Mouse (Mus musculus) kidney, postnatal 10 days (tissue): Measurements from ENCODE around the gene Cd83.

Experiments used
- DNase-seq: peaks from one replicate; pipeline ENCODE4 v3.0.0; 2021; ENCODE audit warnings: mixed read lengths

The Cd83 gene

DNA sequence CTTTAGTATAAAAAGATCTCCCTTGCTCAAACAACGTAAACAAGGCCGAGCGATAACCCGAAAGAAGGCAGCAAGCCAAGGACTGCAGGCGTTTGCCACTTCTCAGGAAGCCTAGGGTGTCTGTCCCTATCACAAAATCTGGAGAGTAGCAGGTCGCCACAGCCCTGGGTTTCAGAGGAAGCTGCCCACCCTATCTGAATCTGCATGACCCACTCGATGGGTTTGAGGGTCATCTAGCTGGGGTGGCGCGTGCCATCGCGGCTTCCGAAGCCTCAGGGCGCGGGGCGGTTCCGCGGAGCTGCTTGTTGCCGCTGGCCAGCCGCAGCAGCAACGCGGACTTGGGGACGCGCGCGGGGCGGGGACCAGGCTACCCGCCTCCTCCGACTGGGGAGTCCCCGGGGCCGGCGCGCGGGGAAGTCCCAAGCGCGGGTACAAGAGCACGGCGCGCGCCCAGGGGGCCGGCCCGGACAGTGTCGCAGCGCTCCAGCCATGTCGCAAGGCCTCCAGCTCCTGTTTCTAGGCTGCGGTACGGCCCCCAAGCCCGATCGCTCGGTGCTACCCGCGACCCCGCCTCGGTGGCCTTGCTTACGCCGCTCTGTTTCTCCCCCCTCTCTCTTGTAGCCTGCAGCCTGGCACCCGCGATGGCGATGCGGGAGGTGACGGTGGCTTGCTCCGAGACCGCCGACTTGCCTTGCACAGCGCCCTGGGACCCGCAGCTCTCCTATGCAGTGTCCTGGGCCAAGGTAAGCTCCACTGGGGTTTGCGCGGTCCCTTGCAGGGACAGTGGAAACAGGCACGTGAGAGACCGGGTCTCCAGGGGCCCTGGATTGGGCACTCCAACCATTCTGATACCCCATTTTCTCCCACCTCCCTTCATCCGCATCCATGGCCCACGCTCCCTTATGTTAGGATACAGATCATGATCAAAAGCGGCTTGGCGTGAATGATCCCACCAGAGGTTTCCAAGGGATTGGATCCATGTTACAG lies at the start of gene Cd83:
Gene Cd83 (plus strand): TSS at position 51 of the 987 bp plus-strand sequence.
- peak; percentile 89 for DNase-seq

- DNase-seq = peak; percentile 88
Measured at GRCm38 (mm10) chr13:43739598-43740275, 44.8 kb upstream of the Cd83 start.

- DNase-seq = no peak
Measured at GRCm38 (mm10) chr13:43740276-43740608, 44.3 kb upstream of the Cd83 start.

GRCm38 (mm10) chr13:43742677-43743076 lies 41.9 kb upstream of the Cd83 start:
- DNase-seq = no peak

GRCm38 (mm10) chr13:43744259-43744658 lies 40.3 kb upstream of the Cd83 start:
- no peak for DNase-seq

DNA sequence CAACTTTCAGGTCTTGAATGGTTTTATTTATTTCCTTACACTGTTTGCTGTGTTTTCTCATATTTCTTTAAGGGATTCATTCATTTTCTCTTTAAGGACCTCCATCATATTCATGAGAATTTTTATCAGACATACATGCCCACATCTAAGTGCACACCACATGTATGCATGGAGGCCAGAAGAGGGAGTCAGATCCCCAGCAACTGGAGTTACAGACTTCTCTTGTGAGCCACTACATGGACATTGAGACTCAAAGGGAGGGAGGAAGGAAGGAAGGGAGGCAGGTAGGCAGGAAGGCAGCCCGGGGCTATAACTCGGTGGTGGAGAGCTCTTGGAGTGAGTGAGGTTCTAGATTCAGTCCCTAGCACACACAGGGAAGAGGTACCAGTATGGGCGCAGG lies 34.3 kb upstream of the Cd83 start:
- no peak for DNase-seq

GRCm38 (mm10) chr13:43750966-43751365 lies 33.6 kb upstream of the Cd83 start:
- no peak for DNase-seq

DNA sequence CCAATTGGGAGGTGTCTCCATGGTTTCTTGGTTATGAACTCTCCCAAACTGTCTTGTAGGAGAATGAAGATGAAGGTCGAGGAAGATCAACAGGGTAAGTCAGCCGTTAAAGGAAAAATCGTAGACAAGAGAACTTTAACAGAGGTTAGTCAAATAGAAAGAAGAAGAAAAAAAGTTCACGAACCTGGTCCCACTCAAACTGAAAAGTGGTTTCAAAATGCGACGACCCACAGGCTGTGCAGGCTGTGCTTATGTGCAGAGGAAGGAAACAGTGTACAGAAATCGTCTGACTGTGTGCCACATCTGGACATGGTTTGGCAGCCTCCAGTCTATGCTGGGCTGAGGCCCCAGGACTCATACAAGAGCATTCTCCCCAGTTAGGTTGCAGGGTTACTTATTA lies 32.2 kb upstream of the Cd83 start:
- no peak for DNase-seq

- no peak for DNase-seq
Measured at GRCm38 (mm10) chr13:43753652-43754051, 30.9 kb upstream of the Cd83 start.

DNA sequence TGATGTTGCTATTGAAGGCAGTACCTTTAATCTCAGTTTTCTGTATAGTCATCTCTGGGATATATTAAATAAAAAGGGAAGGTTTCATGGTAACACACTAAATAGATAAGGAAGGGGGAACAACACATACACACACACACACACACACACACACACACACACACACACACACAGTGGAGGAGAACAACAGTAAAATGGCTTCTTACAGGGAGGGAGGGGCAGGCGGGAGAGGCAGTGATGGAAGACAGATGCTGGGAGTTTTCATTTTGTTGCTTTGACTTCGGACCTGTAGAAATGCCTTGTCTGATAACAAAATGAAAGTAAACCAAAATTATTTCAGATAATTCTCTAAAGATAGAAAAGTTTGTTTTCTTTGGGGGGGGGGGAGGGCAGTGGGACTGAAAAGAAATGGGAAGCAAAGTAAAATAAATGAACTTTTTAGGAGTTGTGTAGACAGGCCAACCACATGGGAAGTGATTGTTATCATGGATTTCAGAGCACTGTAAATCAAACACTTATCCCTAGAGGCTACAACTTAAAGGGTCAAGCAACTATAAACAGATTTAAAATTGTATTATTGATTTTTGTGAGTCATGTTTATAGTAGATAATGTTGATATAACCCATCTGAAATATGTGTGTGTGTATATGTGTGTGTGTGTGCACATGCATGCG lies 30.0 kb upstream of the Cd83 start:
- peak; percentile 35 for DNase-seq

DNA sequence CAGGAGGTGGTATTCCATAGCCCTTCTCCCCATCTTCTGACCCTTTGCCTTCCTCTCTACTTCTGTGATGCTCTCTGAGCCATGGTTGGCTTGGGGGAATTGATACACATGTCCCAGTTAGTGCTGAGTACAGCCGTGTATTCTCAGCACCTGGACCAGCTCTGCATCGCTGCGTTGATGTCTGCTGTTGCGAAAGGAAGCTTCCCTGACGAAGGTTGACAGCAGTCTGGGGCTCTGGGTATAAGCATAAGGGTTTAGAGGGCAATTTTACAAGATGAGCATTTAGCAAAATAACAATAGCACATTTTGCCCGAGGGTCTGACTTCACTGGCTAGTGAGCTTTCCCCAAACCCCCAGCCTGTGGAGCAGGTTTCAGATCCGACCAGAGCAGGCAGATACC lies 29.0 kb upstream of the Cd83 start:
- DNase-seq = no peak

GRCm38 (mm10) chr13:43761156-43761855 lies 23.3 kb upstream of the Cd83 start:
- DNase-seq = no peak

DNA sequence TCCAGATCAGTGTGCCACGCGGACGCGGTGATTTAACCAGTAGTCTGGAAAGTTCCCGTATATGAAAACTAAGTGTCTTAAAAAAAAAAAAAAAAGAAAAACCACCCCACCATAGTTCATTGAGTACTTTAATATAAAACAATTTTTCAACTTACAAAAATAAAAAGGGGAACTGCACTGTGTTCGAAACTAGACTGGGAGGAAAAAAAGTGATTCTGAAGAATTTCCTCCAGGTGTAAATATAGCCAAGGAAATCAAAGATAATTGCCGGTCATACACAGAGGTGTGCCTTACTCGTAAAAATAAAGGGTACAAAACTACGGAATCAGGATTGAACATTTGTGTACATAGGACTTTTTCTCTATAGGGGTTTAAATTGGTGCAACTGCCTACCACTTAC lies 21.7 kb upstream of the Cd83 start:
- DNase-seq = no peak

DNA sequence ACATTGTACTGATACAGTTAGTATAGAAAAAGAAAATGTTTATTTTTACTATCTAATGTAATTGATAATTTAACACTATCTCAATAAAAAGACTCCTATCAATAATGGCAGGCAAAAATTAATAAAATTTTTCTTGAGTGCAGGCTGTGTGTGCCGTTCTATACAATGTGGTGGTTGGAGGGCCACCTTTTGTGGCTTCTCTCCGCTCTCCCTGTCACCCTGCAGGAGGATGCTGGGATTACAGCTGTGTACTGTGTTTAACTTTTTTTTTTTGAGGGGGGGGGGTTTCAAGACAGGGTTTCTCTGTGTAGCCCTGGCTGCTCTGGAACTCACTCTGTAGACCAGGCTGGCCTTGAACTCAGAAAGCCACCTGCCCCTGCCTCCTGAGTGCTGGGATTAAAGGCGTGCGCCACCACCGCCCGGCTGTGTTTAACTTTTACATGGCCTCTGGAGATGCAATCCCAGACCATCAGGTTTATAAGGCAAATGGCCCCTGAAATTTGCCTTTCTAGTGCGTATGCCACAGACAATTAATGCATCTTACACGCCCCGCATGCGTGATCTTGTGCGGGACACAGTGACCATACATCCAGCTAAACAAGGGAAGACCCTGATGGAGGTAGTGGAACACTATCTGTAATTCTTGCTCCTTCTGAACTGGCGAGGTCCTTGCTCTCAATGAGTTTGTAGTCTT lies 21.1 kb upstream of the Cd83 start:
- no peak for DNase-seq

DNA sequence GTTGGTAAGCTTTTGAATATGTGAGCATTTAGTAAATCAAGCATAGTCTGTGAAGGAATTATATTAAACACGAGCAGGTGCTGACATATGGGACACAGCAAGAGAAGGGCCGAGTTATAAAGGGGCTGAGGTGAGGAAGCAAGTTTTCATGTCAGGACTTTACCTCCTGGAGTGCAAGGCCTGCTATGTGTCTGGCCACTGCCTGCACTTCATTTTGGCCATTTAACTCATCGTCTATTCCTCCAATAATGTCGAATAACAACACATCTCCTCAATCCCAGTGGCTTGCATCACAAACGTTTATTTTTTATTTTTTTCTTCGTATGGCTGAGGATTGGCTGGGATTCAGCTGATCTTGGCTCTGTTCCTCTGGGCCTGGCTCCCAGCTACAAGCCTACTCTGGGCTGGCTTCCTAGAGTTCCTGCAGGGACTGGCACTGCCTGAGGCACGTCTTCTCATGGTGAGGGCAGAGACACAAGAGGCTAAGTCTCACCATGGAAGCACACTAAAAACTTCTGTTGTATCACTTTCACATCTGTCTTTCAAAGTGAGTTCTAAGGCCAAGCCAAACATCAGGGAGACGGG lies 20.5 kb upstream of the Cd83 start:
- DNase-seq = peak; percentile 72

GRCm38 (mm10) chr13:43765293-43765814 lies 19.2 kb upstream of the Cd83 start:
- DNase-seq = no peak

DNA sequence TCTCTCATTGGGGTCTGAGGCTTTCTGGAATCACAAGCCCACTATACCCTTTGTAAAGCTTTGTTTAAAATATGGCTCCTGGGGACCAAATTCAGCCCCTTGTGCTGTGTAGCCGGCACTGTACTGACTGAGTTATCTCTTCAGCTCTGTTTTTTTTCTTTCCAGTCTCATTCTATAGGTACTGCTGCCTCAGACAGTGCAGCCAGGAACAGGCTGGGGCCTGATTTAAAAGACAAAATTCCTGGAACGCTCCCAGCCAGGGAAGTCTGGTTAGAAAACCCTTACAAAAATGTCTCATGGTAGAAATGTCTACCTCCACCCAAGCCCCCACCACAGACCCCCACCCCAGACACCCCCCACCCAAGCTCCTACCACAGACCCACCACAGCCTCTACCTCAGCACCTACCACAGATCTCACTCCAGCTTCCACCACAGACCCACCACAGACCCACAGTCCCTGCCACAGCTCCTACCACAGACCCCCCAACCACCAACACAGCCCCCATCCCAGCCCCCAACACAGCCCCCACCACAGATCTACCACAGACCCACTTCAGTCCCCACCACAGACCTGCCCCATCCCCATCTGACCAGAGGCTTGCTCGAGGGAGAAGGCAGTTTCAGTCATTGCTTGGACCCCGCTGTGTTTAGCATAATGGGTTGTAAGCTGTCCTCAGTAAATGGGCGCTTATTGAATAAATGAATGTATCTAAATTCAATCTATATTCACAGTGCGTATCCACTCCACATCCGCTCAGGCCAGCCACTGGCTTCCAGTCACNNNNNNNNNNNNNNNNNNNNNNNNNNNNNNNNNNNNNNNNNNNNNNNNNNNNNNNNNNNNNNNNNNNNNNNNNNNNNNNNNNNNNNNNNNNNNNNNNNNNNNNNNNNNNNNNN lies 17.5 kb upstream of the Cd83 start:
- no peak for DNase-seq

DNA sequence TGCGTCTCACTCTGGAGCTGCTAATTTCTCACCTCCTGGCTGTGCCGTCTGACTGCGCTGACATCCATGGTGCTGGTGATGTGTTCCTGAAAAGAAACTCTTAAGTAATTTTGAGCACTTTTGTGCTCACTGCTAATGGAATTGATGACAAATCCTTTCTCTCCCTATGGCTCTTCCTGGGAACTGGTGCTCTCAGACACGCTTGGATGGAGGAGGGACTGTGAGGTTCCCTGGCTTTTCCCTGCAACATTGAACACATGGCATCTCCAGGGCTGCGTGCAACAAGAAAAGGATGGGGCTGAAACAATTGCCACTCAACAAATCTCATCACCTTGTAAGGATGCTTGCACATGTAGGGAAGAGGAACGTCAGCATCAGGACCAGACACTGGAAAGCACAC lies 11.6 kb upstream of the Cd83 start:
- DNase-seq = no peak

DNA sequence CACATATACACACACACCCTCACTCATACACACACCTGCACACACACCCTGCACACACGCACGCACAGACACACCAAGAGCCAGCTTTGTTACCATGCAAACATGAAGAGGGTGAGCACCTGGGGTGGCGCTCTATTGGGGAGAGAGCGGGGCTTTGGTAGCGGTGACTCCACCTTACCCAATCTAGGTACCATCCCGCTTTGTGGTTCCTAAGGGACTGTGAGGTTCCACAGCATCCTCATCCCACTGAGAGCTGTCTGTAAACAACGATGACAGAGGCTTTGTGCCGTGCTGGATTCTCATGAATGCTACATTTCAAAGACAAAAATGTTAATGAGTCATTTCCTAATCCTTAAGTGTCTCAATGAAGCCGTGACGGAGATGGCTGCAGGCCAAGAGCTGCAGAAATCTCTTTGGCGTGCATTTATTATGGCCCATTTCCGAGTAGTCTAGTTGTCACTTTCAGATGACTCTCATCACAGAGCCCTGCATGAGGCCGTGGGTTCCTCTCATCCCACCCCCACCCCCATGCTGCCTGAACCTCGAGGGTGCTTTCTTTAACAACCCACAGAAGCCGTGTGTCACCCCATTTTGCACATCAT lies 10.5 kb upstream of the Cd83 start:
- peak; percentile 91 for DNase-seq
